Mouse (Mus musculus) kidney, embryonic 15.5 days (tissue): ENCODE measurements at regions not wholly inside any gene's neighbourhood (a gene's known extent, or its start where the extent isn't known, plus 50 kb on each side); places are given as distances from the start of the nearest gene placed in this dataset.

Source experiments
- ATAC-seq: fragments of 200-750 bp; cut with Nextera tagmentation; replicated peaks from 2 replicates; pipeline ENCODE4 v1.8.0; 2017; ENCODE audit warnings: moderate TSS enrichment; ENCODE audit not compliant: low FRiP score
- H3K27ac ChIP-seq: fragments of 300-500 bp; sonication (generic); 2 replicates; pipeline ENCODE4 v1.5.1; 2015; ENCODE audit warnings: mild to moderate bottlenecking, inconsistent platforms
- H3K27me3 ChIP-seq: fragments of 300-500 bp; sonication (generic); 2 replicates; pipeline ENCODE4 v1.6.1; 2015; ENCODE audit warnings: inconsistent platforms
- H3K36me3 ChIP-seq: fragments of 300-500 bp; sonication (generic); 2 replicates; pipeline ENCODE4 v1.6.1; 2015; ENCODE audit warnings: inconsistent platforms
- H3K4me1 ChIP-seq: fragments of 300-500 bp; sonication (generic); 2 replicates; pipeline ENCODE4 v1.6.1; 2015; ENCODE audit warnings: inconsistent platforms
- H3K4me2 ChIP-seq: fragments of 300-500 bp; sonication (generic); 2 replicates; pipeline ENCODE4 v1.6.1; 2015; ENCODE audit warnings: moderate library complexity, mild to moderate bottlenecking, inconsistent platforms
- H3K4me3 ChIP-seq: fragments of 300-500 bp; sonication (generic); replicated peaks from 2 replicates; pipeline ENCODE4 v1.5.1; 2015; ENCODE audit warnings: mild to moderate bottlenecking, inconsistent platforms
- H3K9ac ChIP-seq: fragments of 300-500 bp; sonication (generic); 2 replicates; pipeline ENCODE4 v1.6.1; 2015; ENCODE audit warnings: mild to moderate bottlenecking, inconsistent platforms
- H3K9me3 ChIP-seq: fragments of 300-500 bp; sonication (generic); replicated peaks from 2 replicates; pipeline ENCODE4 v1.6.1; 2016; ENCODE audit warnings: inconsistent platforms
- WGBS: fragments of 180-500 bp; shearing (Covaris S2); methylation state at CpG from one replicate; pipeline ENCODE4 v1.1.7; 2015; ENCODE audit warnings: mixed read lengths; 5-methylcytosine and 5-hydroxymethylcytosine counted together

GRCm38 (mm10) chr3:12328380-12328779, 1992.9 kb upstream of the Gm38303 start:
- ATAC-seq = peak; percentile 66; the same call in 1 of the 2 replicates
- H3K4me2 ChIP-seq = no peak overlapping the region

More at GRCm38 (mm10) chr3:12328380-12328779, 1992.9 kb upstream of the Gm38303 start:
- Histone ChIP-seq H3K9ac (no peak overlapping the region), H3K9me3 (no peaks in the 10 kb centered on the region), H3K27me3 (no peaks in the 10 kb centered on the region), H3K36me3 (no peaks in the 10 kb centered on the region), H3K4me3 (no peak overlapping the region), H3K4me1 (no peaks in the 10 kb centered on the region), H3K27ac (no peak overlapping the region)
- WGBS = 31% methylated on average over 1 of the region's 1 CpGs
